In genomic region chr12:53969378-53970174, GRCm38 (mm10) we compare ENCODE assay signal across 26 mouse cellular contexts.
DNase-seq lines count a peak whose midpoint lies in the region; ATAC-seq lines count a peak whose summit lies in the region.
"Had no signal": no experiment of that assay in that cellular context is flagged by ENCODE, and none has a peak within 500 bp of the region (broad histone marks: within the 10 kb centered on the region; RNA-seq: fewer than 3 reads in every experiment).

No protein-coding gene starts in this region.

- no peaks in the 10 kb centered on the region for H3K36me3 ChIP-seq in kidney, embryonic 16.5 days (ENCODE audit: insufficient read depth, low read length)
- H3K36me3 ChIP-seq in neural tube, embryonic 12.5 days: no peaks in the 10 kb centered on the region
- H3K36me3 ChIP-seq in neural tube, embryonic 15.5 days: no peaks in the 10 kb centered on the region
- H3K36me3 ChIP-seq: embryonic facial prominence, embryonic 10.5 days; embryonic facial prominence, embryonic 13.5 days; forebrain, embryonic 12.5 days; forebrain, embryonic 15.5 days; heart, embryonic 10.5 days; heart, embryonic 13.5 days; hindbrain, embryonic 12.5 days; hindbrain, embryonic 15.5 days had no signal

- WGBS in kidney, embryonic 16.5 days: 28% methylated on average over 10 of the region's 10 CpGs
- WGBS in neural tube, embryonic 12.5 days: 66% methylated on average over 10 of the region's 10 CpGs
- 51% methylated on average over 10 of the region's 10 CpGs for WGBS in neural tube, embryonic 15.5 days

- H3K4me2 ChIP-seq in kidney, embryonic 16.5 days (replicated peaks; ENCODE audit: low read depth, low read length): peak overlapping the region; percentile 5; the same call in 1 of the 2 replicates
- H3K4me2 ChIP-seq in neural tube, embryonic 12.5 days (replicated peaks): no peak overlapping the region
- H3K4me2 ChIP-seq in neural tube, embryonic 15.5 days: no peak overlapping the region
- H3K4me2 ChIP-seq: embryonic facial prominence, embryonic 13.5 days; forebrain, embryonic 12.5 days; forebrain, embryonic 15.5 days; heart, embryonic 13.5 days; hindbrain, embryonic 12.5 days; hindbrain, embryonic 15.5 days had no signal

- DNase-seq in heart, adult 11 months: peak; percentile 56
- no peak for DNase-seq in heart, postnatal 25 days (ENCODE audit: low spot score)
- no peak for DNase-seq in kidney, adult 18-20 months
- no peak for DNase-seq in neural tube, embryonic 10.5 days (ENCODE audit: extremely low spot score, low spot score)
- DNase-seq in thymus, postnatal 4 days: no peak
- DNase-seq: adrenal gland, postnatal 14 days; cerebellum, adult 11-12 months; cerebellum, adult 8-10 months; cerebellum, postnatal 10 days; cerebellum, postnatal 36 days; embryo, embryonic 11 days; gastrocnemius, postnatal 25 days; heart, adult 2 months; heart, postnatal 14 days had no signal

- no peaks in the 10 kb centered on the region; the same call in 1 of the 2 replicates for H3K27me3 ChIP-seq in kidney, embryonic 16.5 days (ENCODE audit: insufficient read depth, low read length)
- no peaks in the 10 kb centered on the region for H3K27me3 ChIP-seq in neural tube, embryonic 12.5 days (replicated peaks)
- H3K27me3 ChIP-seq in neural tube, embryonic 15.5 days (replicated peaks): no peaks in the 10 kb centered on the region
- H3K27me3 ChIP-seq: embryonic facial prominence, embryonic 13.5 days; forebrain, embryonic 12.5 days; forebrain, embryonic 15.5 days; heart, embryonic 13.5 days; hindbrain, embryonic 12.5 days; hindbrain, embryonic 15.5 days had no signal

- intact Hi-C loops in heart, postnatal 25 days (cut with DNase I): no loop called here

- no peaks in the 10 kb centered on the region for H3K9me3 ChIP-seq in kidney, embryonic 16.5 days (ENCODE audit: low read length)
- H3K9me3 ChIP-seq in neural tube, embryonic 12.5 days: no peaks in the 10 kb centered on the region
- no peaks in the 10 kb centered on the region for H3K9me3 ChIP-seq in neural tube, embryonic 15.5 days (replicated peaks)
- H3K9me3 ChIP-seq: embryonic facial prominence, embryonic 10.5 days; embryonic facial prominence, embryonic 13.5 days; forebrain, embryonic 12.5 days; forebrain, embryonic 15.5 days; heart, embryonic 10.5 days; heart, embryonic 13.5 days; hindbrain, embryonic 12.5 days; hindbrain, embryonic 15.5 days had no signal

- no peak overlapping the region for H3K4me3 ChIP-seq in kidney, embryonic 16.5 days (ENCODE audit: low read length)
- H3K4me3 ChIP-seq in neural tube, embryonic 12.5 days: no peak overlapping the region
- H3K4me3 ChIP-seq in neural tube, embryonic 15.5 days (replicated peaks): no peak overlapping the region
- H3K4me3 ChIP-seq: embryonic facial prominence, embryonic 10.5 days; embryonic facial prominence, embryonic 13.5 days; erythroblast, embryonic 14.5 days; forebrain, embryonic 12.5 days; forebrain, embryonic 15.5 days; heart, adult 2 months; heart, embryonic 10.5 days; heart, embryonic 13.5 days; hindbrain, embryonic 12.5 days; hindbrain, embryonic 15.5 days had no signal

- ATAC-seq in kidney, embryonic 16.5 days (ENCODE audit: low FRiP score, low TSS enrichment): peak; percentile 86
- ATAC-seq in neural tube, embryonic 12.5 days (ENCODE audit: low FRiP score, low read depth): peak; percentile 63; the same call in 1 of the 2 replicates
- peak; percentile 73; the same call in 1 of the 2 replicates for ATAC-seq in neural tube, embryonic 15.5 days (ENCODE audit: low FRiP score)
- ATAC-seq: forebrain, embryonic 15.5 days had no signal

- peaks cover 12% of the 10 kb centered on the region for H3K4me1 ChIP-seq in kidney, embryonic 16.5 days (ENCODE audit: insufficient read depth, low read length)
- H3K4me1 ChIP-seq in neural tube, embryonic 12.5 days: no peaks in the 10 kb centered on the region
- H3K4me1 ChIP-seq in neural tube, embryonic 15.5 days: peaks cover 18% of the 10 kb centered on the region
- H3K4me1 ChIP-seq: embryonic facial prominence, embryonic 10.5 days; embryonic facial prominence, embryonic 13.5 days; heart, embryonic 10.5 days; heart, embryonic 13.5 days had no signal

- H3K27ac ChIP-seq in kidney, embryonic 16.5 days (ENCODE audit: low read length): no peak overlapping the region
- H3K27ac ChIP-seq in neural tube, embryonic 12.5 days: no peak overlapping the region
- H3K27ac ChIP-seq in neural tube, embryonic 15.5 days (replicated peaks): peak overlapping the region; percentile 2; the same call in 1 of the 2 replicates
- H3K27ac ChIP-seq: embryonic facial prominence, embryonic 10.5 days; embryonic facial prominence, embryonic 13.5 days; forebrain, embryonic 12.5 days; forebrain, embryonic 15.5 days; heart, adult 2 months; heart, embryonic 10.5 days; heart, embryonic 13.5 days; hindbrain, embryonic 12.5 days; hindbrain, embryonic 15.5 days had no signal

- no peak overlapping the region for H3K9ac ChIP-seq in kidney, embryonic 16.5 days (replicated peaks; ENCODE audit: low read length)
- H3K9ac ChIP-seq in neural tube, embryonic 12.5 days: no peak overlapping the region
- H3K9ac ChIP-seq in neural tube, embryonic 15.5 days (replicated peaks): no peak overlapping the region
- H3K9ac ChIP-seq: embryonic facial prominence, embryonic 13.5 days; forebrain, embryonic 12.5 days; forebrain, embryonic 15.5 days; heart, embryonic 13.5 days; hindbrain, embryonic 12.5 days; hindbrain, embryonic 15.5 days had no signal
